Mouse (Mus musculus) T-helper 17 cell (primary cell): ENCODE data around the gene Hes2.

ENCODE experiments used
- in situ Hi-C, 2 experiments: fragments of 300-600 bp; cut with MboI, MseI; formaldehyde crosslinking; loops; 1 replicate in 1 of 2; 2 replicates in 1 of 2; pipeline ENCODE4 v1.15.1; 2025; ENCODE audit warnings: high pct_unique_total_duplicates in 2 of 2

Hes2 gene

DNA sequence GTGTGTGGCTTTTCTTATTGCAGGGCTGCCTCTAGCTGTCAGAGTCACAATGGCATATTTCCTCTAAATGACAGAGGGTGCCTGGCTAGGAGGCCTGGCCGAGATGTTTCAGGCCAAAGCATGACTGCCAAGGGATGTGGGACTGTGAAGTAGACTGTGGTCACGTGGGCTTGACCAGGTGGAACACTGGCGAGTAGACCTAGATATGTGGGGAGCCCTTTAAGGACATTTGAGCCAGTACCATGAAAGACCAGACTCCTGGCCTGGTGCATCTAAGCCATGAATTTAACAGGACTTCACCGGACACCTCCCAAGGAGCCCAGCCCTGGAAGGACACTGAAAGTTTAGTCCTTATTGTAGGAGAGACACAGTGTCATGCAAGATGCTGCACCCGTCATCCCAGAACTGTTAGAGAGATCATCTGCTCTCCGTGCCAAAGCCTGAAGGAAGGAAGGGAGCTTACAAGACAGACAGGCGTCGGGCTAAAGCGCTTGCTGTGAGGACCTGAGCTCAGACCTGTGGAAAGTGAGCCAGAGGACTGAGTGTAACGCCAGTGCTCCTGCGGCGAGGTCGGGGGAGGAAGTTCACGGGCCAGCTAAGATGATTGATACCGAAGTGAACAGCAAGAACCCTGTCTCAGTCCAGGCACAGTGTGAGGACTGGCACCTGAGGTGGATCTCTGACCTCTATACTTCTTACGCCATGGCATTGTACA is 21.4 kb downstream of the Hes2 start:
- in situ Hi-C loops: loop anchor here (5.0 to 10.0 kb wide), 4 partner anchors 32 to 1385 kb away; no protein-coding TSS in a partner anchor

DNA sequence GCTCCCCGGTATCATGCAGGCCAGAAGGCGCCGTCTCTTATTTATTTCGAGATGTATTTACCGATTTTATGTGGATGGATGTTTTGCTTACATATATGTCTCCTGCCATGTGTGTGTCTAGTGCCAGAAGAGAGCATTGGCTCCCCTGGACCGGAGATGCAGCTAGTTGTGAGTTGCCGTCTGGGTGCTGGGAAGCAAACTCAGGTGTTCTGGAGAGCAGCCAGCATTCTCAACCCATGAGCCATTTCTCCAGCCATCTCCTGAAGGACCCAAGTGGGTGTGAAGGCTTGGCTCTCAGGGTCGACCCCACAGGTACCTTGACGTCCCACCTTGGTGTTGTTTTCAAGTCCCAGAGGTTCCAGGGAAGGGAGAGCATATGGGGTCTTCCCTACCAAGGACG is 23.5 kb downstream of the Hes2 start:
- in situ Hi-C loops: loop anchor here in 1 of 2 experiments (5.0 kb wide), 1 partner anchor 265 kb away; no protein-coding TSS in a partner anchor

DNA sequence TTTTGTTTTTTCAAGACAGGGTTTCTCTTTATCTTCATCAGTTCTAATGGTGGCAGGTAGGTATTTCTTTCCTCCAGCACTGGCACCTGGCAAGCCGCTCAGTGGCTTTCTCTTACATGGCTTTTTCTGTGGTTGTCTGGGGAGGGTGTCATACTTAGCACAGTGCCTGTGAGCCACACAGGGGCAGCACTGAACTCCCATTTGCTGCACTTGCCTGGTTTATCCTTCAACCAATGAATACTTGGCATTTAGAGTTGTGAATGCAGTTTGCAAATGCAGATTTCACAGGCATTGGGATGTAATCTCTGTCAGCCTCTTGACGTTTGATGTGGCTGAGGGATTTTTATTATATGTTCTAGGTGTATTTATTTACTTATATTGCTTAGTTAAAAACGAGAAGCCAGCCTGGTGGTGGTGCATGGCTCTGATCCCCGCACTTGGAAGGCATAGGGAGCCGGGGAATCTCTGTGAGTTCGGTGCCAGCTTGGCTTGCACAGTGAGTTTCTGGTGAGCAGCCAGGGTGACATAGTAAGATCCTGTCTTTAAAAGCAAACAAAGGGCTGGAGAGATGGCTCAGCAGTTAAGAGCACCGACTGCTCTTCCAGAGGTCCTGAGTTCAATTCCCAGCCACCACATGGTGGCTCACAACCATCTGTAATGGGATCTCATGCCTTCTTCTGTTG is 25.8 kb downstream of the Hes2 start:
- in situ Hi-C loops: loop anchor here in 1 of 2 experiments (5.0 kb wide), 1 partner anchor 263 kb away; no protein-coding TSS in a partner anchor

DNA sequence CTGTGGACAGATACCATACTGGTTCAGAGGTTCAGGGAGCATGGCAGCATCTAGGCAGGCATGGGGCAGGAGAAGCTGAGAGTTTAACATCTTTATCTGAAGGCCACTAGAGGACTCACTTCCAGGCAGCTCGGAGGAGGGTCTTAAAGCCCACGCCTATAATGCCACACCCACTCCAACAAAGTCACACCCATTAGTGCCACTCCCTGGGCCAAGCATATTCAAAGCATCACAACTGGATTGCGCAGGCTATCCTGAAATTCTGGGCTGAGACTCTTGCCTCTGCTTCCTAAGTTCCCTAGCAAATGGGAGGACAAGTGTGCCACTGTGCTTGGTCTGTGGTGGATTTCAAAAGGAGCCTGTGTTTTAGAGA is 26.5 kb downstream of the Hes2 start:
- in situ Hi-C loops: no loop called here

DNA sequence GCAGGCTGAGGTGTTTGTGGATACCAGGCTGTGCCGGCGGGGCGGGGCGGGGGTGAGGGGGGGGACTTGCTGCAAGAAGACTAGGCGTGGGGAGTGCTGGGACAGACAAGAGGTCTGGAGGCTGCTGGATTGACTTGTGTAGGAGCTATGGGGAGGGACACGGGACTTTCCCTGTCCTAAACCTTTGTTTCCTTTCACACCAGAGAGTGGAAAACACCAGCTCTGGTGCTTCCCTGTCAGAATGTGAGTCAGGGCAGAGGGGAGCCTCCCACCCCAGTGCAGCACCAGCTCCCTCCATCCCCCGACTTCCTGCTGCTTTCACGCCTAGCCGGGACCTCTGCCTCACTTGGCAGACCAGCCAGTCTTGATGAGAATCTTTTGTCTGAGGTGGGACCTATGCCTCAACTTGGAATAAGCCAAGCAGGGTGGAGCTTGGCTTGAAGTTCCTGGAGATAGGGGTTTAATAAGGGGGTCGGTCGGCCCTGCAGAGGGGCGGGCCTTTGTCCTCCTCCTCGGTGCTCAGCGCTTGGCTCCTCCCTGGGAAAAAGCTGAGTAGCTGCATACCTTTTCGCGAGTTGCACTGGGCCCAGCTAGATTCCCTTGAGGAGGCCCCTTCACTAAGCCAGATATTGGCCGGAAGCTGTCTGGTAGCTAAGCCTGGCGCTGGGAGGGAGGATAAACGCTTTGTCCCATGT is 27.0 kb downstream of the Hes2 start:
- in situ Hi-C loops: no loop called here

DNA sequence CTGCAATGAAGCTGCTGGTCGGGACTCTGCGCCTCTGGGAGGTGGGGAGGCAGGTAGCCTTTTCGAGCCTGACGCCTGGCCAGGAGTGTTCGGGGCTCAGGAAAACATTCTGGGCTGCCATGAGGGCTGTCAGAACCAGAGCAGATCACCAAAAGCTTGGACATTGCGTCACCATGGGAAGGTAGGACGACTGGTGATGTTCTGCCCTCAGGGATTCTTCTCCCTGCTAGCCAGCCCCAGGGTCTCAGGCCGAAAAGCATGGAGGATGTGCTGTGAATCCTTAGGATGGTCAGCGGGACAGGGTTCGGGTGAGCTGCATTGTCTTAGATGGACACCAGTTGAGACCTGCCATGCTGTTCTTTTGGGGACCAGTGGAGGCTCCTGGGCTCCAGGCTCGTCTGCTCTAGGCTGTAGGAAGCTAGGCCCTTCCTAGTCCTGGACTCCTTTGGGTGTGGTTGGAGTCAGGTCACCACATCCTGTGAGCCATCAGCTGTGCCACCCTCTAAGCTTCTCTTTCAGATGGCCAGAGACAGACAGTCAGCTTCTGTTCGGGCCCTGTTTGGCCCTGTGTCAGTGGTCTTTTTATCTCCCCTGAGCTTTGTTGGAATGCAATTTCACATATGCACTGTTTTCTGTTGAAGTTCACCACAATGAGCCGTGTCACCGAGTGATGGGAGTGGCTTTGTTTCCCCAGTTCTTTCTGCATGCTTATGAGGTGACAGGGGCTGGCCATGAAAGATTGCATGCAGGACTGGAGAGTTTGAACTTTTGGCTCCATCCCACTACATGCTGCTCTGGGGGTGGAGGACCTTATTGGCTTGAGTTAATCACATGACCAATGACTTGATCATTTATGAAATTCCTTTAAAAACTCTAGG is 27.8 kb downstream of the Hes2 start:
- in situ Hi-C loops: no loop called here

DNA sequence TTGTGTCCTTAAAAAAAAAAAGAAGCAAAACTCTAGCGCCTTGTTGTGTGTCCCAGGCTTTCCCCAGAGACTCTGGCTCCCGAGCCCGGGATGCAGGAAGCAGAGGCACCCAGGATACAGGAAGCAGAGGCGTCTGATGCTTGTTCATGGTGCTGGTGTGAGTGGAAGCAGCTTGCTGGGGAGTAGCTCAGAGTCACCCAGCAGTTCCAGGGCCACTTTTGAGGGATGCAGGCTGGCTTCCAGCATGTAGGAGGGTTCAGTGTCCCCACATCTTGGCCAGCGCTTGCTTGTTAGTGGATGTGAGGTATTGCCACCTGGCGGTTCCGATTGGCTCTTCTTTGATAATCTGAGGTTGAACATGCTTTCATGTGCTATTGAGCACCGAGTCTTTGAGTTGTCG is 28.5 kb downstream of the Hes2 start:
- in situ Hi-C loops: no loop called here

DNA sequence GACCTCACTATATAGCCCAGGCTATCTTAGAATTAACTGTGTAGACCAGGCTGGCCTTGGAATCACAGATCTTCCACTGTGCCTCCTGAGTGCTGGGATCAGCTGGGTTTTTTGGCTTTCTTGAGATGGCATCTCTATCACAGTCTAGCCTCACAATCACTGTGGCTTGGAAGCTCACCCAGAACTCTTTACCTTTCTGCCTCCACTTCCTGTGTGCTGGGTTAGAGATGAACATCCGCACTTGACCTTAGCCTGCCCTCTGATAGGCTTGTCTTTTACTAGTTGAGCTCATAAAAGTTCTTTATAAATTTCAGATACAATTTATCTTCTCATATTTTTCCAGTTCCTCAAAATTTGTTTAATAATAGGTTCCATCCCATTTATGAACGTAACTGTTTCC is 30.0 kb downstream of the Hes2 start:
- in situ Hi-C loops: no loop called here

DNA sequence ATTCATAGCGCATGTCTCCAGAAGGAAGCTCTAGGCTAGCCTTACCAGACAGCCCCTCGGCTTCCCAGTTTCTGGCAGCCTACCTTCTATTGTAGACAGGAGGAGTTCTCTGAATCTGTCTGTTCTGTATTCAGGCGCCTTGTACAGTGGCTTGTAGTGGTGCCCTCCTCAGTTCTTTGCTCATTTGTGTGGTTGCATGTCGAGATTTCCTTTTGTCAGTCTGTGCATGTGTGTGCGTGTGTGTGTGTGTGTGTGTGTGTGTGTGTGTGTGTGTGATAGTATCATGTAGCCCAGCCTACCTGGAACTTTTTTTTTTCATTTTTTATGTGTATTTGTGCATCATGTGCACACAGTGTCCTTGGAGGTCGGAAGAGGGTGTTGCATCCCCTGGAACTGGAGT is 30.4 kb downstream of the Hes2 start:
- in situ Hi-C loops: no loop called here

DNA sequence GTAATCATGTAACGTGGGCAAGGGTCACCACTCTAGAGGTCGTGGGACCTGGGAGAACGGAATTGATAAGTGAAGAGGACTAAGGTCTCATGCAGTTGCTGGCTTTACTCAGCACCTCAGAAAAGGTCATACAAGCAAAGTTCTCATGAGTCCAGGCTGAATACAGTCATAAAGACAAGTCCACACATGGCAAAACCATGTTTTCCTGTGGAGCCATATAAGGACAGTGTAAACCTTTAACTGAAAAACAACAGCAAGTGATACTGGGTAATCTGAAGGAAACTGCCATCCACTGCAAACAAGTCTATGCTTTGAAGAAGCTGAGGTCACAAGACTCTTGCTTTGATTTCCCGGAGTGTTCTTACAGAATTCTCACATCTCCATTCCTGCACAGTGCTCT is 31.0 kb downstream of the Hes2 start:
- in situ Hi-C loops: no loop called here

DNA sequence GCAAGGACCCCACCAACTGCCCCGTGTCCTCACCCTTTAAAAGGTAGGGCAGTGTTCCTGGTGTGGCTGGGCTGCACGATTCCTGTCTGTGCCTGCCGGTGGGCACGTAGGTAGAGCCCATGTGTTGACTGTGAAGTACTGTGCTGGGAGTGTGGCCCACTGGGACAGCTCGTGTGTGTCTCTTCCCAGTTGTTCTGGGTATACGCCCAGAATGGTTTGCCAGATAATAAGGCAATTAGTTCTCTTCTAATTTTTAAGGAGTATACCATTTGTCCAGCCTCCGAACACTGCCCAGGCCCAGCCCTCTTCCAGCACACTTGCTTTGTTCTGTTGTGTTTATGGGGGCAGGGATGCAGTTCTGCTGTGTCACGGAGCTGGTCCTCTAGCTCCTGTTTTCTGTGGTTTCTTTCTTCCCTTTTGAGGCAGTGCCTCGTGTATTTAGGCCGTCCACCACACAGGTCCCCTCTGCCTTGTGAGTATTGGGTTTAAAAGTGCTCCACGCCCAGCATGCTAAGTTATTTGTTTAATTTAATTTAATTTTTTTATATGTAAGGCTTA is 31.5 kb downstream of the Hes2 start:
- in situ Hi-C loops: no loop called here

DNA sequence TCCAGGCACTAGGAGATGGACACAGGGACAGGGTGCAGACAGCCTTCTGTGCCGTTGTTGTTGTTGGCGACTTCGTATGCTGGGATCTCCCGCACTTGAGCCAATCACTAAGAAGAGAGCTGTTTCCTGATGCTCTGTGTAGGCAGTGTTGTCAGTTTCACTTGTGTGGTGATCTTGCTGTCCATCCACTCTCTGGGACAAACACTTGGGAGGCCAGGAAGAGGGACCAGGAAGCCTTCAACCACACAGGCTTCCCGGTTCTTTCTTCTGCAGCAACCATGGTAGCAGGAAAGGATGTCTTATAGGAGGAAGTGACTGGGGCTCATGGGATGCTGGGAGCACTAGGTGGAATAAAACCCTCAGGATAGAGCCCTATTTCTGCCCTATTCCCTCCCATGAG is 32.0 kb downstream of the Hes2 start:
- in situ Hi-C loops: no loop called here

DNA sequence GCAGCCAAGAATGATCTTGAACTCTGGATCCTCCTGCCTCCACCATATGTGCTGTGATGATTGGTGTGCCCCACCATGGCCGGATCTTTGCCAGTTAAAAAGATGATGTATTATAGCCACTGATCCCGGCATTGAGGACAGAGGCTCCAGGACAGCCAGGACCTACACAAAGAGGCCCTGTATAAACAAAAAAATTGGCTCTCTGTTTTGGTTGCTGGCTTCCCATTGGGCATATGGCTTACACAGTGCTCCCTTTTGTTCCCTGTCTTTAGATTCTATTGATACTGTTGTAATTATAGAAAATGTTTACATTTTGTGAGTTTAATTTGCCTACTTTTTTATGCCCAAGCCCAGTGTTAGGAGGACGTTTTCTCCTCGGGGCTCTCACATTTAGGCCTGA is 33.9 kb downstream of the Hes2 start:
- in situ Hi-C loops: no loop called here

DNA sequence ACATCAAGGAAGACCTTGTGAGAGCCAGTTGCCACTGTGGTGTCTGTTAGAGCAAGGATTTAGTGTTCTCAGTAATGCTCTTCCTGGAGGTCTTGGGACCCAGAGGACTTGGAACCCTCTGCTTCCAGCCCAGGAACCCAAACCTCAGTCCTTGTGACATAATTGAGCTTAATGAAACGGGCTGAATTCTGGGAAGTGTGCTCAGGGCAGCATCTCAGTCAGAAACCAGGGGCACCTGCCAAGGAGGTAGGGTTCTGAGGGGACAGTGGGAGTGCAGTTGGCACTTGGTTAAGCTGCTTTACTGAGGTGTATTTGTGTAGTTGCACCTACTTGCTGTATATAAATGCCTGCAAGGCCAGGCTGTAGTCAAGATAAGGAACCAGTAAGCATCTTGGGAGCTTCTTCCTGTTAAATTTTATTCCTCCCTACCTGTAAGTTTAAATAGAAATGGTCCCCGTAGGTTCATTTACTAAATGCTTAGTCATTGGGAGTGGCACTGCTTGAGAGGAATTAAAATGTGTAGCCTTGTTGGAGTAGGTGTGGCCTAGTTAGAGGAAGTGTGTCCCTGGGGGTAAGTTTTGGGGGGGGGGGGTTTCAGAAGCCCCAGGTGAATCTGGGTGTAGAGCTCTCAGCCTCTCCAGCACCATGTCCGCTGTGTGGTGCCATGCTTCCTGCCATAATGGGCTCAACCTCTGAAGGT is 36.0 kb downstream of the Hes2 start:
- in situ Hi-C loops: no loop called here

DNA sequence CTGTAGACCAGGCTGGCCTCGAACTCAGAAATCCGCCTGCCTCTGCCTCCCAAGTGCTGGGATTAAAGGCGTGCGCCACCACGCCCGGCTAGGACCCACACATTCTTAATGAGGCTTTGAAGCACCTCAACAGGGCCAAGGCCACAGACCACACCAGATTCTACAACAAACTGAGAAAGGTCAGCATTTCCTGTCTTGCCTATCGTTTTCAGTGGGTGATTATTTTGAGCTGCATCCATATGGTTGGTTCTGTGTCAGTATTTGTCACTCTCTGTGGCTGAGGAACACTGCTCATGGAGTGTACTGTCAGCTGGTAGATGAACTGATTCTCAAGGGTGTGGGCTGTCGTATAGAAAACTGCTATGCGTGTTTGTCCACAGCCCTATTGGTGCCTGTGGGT is 37.6 kb downstream of the Hes2 start:
- in situ Hi-C loops: no loop called here

DNA sequence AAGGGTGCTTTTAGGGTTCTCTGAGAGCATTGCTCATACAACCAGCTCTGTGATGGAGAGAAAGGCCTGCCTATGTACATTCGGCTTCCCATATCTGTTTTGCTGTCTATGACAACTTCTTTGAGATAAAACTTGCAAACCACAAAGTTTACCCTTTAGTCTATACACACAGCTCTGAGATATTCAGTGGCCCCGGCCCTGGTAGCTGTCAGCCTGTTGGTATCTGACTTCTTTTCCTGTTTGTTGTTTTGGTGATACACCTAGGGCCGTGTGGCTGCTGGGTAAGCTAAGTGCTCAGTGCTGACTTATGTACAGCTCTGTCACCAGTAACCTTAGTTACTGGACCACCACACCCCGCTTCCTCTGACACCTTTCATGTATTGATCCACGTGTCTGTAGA is 38.9 kb downstream of the Hes2 start:
- in situ Hi-C loops: no loop called here

DNA sequence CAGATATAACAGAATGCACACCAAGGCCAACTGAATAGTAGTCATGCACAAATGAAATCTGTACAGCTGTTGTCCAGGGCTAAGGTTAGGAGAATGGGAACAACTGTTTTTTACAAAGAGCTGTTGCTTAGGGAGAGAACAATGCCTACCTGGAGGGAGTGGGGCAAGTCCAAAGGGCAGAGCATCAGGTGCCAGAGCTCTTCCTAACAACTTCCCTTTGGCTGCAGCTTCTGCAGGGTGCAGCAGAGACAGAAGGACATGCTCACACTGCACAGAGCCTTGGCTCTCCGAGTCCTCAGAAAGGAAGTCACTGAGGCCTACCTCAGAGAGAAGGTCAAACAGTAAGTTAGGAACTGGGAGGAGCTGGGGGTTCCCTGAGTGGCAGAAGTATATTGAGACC is 41.0 kb downstream of the Hes2 start:
- in situ Hi-C loops: no loop called here

DNA sequence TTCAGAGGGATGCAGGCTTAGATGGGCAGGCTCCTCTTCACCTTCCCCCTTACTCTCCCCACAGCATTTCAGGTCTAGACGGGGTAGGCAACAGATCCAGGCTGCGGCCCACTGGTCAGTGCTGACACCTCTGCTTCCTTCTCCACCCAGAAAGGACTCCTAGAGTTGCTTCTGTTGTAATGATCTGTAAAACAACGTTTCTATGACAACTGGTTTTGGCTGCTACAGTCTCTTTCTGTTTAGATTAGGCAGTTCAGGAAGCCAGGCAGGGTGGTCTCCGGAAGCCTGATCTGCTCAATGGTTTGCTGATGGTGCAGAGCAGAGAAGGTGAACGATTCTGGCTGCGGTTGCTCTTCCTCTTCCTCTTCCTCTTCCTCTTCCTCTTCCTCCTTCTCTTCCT is 42.8 kb downstream of the Hes2 start:
- in situ Hi-C loops: no loop called here

DNA sequence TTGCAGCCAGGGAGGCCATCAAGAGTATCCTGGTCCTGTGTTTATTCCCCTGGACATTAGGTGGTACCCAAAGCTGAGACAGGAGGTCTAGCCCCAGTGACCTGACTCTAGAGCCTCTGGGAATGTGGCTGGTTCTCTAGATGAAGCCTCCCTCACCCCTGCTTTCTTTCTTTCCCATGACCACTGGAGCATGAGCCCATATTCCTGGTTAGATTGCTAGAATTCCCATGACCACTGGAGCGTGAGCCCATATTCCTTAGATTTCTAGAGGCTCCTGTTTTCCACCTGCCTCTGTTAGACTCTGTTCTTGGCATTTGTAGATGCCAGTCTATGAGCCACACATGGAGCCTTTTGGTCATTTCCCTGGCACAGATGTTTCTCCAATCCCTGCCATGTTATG is 43.8 kb downstream of the Hes2 start:
- in situ Hi-C loops: no loop called here

DNA sequence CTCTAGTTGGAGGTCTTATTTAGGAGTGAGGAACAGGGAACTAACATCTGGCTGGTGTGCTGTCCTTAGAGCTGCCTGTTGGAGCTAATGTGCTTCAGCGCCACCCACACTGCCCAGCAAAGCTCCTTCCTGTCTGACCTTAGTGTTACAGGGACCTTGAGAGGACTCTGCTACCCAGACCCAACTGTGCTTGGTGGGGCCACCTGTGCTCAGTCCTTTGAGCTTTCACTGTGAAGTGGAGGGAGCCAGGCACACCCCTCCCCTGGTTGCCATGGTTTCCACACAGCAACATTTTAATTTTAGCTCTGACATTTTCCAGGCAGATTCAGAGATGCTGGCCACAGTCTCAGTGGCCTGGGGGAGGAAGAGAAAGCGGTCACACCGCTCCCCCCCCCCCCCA is 44.2 kb downstream of the Hes2 start:
- in situ Hi-C loops: no loop called here

DNA sequence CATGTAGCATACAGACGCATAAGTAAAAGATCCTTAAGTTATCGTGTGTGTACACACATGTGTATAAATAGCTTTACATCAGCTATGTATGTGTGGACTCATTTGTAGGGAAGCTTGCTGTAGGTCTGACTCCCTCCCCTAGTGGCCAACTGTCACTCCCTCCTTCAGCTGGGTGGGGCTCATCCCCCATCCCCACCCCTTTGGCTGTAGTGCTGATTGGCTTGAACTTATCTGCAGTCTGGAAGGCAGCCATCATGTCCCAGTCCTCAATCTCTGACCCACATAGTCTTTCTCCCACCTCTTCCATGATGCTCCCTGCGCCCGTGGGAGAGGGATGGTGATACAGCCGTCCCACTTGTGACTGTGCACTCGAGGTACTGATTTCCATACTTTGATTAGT is 46.0 kb downstream of the Hes2 start:
- in situ Hi-C loops: no loop called here
